Mouse (Mus musculus) inflammation-experienced regulatory T-cells, adult 6 months (primary cell): ENCODE measurements at regions not wholly inside any gene's neighbourhood (a gene's known extent, or its start where the extent isn't known, plus 50 kb on each side); places are given as distances from the start of the nearest gene placed in this dataset.

Experiments
- ATAC-seq: one replicate; pipeline ENCODE4 v1.8.0; 2017

- ATAC-seq, result no peak
Observed at GRCm38 (mm10) chr5:119542836-119543235, 127.6 kb upstream of the Tbx3 start.

- ATAC-seq, result no peak
Observed at GRCm38 (mm10) chr5:119543716-119544115, 126.8 kb upstream of the Tbx3 start.

DNA sequence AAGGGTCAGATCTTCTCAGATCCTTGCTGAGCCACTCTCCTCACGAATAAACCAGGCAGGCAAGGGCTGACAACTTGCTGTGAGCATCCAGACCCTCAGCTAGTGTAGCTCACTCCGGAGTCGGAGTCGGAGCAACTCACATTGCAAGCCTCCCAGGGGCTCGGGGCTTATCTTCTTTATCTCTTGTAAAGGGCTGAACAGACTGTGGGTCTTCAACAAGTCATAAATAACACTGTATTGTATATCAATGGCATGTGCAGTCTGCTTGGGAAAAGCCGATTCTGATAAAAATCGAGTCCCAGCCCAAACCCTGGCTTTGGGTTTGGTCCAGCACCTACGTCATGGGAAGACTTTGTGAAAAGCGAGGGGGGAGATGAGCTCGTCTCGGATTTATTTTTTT lies 125.8 kb upstream of the Tbx3 start:
- ATAC-seq, result no peak

- no peak for ATAC-seq
Observed at GRCm38 (mm10) chr5:119547070-119547469, 123.4 kb upstream of the Tbx3 start.

DNA sequence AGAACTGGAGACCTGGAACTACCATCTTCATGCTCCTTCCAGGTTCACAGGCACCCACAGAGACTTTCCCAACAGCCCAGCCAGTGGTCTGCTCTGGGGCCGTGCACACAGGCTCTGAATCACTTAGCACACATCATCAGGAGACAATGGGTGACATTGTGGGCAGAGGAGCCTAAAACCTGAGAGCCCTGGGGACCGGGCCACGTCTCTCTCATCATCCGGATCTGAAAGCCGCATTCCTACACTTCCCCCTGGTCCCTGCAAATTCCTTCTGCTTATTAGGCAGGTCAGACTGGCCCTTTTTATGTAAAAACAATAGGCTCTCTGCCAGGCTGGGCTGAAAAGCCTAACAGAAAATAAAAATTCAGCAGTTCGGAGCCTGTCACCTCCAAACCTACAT lies 119.6 kb upstream of the Tbx3 start:
- ATAC-seq, result no peak

DNA sequence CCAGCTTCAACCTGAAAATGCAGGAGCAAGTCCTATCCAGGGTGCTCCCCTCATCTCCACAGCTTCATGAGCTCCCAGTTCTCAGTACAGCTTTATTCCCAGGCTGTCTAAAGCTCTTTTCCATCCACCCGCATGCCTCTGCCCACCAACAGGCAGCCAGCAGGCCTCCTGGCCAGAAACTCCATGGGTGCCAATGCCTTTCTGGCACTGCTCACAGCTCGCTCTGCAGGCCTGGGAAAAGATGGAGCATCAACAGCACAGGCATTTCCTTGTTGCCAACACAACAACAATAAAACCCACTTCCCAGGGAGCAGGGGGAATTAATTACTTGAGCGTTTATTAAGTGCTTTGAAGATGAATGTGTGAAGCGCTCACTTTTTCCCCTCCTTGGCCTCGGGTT lies 117.0 kb upstream of the Tbx3 start:
- no peak for ATAC-seq

GRCm38 (mm10) chr5:119557071-119557470 lies 113.4 kb upstream of the Tbx3 start:
- no peak for ATAC-seq

GRCm38 (mm10) chr5:119559696-119560095 lies 110.8 kb upstream of the Tbx3 start:
- ATAC-seq, result no peak

DNA sequence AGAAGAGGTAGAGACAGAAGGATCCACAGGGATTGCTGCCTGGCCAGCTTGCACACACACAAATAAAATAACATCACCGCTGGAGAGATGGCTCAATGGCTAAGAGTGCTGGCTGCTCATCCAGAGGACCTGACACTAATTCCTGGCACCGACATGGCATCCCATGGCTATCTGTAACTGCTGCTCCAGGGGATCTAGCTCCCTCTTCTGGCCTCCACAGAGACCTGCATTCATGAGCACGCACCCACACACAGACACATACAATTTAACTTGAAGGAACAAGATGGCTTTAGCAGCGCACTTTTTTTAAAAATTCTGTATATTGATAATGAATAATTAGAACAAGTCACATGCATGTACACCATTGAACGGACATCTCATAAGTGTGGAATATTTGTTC lies 110.1 kb upstream of the Tbx3 start:
- no peak for ATAC-seq

GRCm38 (mm10) chr5:119561531-119561930 lies 108.9 kb upstream of the Tbx3 start:
- ATAC-seq, result no peak

- ATAC-seq, result no peak
Observed at GRCm38 (mm10) chr5:119563510-119564351, 106.7 kb upstream of the Tbx3 start.

DNA sequence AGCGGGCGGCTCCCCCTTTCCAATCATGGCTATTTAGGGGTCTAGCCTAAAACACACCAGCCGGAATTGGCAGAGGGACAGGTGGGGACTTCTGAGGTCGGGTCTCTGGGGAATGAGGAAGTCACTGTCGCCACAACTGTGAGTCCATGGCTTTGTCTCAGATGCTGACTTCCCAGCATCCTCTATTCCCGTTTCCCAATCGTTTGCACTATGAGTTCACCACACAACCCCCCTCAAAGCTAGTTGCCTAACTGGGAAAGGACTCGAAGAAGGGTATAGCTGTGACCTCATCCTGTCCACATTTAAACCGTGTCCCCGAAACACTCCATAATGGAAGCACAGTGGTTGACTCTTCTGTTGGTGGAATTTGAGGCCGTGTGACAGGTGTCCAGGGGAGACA lies 102.8 kb upstream of the Tbx3 start:
- ATAC-seq, result no peak

DNA sequence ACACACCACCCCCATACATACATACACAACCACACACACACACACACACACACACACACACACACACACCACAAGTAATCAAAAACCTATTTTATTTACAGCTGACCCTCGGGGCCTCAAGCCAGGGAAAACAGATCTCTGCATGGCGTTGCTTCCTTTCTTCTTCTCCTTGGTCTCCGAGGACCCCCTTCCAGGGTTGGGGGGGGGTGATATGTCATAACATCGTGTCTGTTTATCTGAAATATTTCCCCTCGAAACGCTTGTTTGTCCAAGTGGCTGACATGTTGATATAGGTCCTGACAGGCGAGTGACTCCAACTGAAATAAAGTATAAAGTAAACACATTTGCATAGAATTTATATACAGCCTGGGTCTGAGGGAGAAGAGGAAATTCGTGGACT lies 100.4 kb upstream of the Tbx3 start:
- no peak for ATAC-seq

- no peak for ATAC-seq
Observed at GRCm38 (mm10) chr5:119571644-119572043, 98.8 kb upstream of the Tbx3 start.

- no peak for ATAC-seq
Observed at GRCm38 (mm10) chr5:119575124-119575523, 95.3 kb upstream of the Tbx3 start.

- no peak for ATAC-seq
Observed at GRCm38 (mm10) chr5:119579288-119579687, 91.2 kb upstream of the Tbx3 start.

GRCm38 (mm10) chr5:119579806-119580205 lies 90.7 kb upstream of the Tbx3 start:
- no peak for ATAC-seq

- ATAC-seq, result no peak
Observed at GRCm38 (mm10) chr5:119580395-119580794, 90.1 kb upstream of the Tbx3 start.

DNA sequence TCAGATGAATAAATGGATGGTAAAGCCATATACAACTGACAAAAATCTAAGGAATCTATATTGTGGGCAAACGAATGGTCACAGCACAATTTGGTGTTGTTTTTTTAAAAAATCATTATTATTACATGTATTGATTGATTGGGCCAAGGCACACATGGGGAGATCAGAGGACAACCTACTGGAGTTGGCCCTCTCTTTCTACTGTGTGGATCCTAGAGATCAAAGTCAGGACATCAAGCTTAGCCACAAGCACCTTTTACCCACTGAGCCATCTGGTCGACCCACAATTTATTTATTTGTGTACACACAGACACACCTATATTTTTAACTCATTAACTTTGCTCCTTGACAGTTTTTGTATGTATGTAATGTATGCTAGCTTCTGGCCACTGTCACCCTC lies 89.7 kb upstream of the Tbx3 start:
- ATAC-seq, result no peak

DNA sequence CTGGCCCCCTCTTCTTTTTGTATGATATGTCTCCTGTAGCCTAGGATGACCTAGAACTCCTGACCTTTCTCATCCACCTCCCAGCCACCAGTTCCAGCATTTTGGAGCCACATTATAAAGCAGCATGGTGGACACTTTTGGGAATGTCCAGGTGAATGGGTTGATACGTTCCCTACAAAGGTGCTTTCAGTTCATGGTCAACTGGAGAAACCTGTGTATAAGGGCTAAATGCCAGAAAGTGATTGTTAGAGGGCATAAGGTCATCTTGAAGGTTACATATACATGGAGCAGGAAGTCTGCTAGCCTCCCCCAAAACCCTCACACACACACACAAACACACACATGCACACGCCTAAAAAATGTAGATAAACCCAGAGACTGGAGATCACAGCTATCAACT lies 86.1 kb upstream of the Tbx3 start:
- no peak for ATAC-seq

GRCm38 (mm10) chr5:119584914-119585313 lies 85.6 kb upstream of the Tbx3 start:
- no peak for ATAC-seq

- no peak for ATAC-seq
Observed at GRCm38 (mm10) chr5:119586391-119587058, 83.9 kb upstream of the Tbx3 start.

GRCm38 (mm10) chr5:119587239-119587811 lies 83.1 kb upstream of the Tbx3 start:
- ATAC-seq, result no peak
